Mouse (Mus musculus): ENCODE results near the gene Lrrc58. TPM values are rescaled to one million over a fixed set of nuclear protein-coding genes. Genes with fewer than 3 reads are reported as not detected.
A peak's percentile ranks its signal among the peaks of the same experiment; 100 is the strongest.

Gene Lrrc58
- total RNA-seq, 2 experiments from 2014 or later: 36.5 to 38.3 TPM

DNA sequence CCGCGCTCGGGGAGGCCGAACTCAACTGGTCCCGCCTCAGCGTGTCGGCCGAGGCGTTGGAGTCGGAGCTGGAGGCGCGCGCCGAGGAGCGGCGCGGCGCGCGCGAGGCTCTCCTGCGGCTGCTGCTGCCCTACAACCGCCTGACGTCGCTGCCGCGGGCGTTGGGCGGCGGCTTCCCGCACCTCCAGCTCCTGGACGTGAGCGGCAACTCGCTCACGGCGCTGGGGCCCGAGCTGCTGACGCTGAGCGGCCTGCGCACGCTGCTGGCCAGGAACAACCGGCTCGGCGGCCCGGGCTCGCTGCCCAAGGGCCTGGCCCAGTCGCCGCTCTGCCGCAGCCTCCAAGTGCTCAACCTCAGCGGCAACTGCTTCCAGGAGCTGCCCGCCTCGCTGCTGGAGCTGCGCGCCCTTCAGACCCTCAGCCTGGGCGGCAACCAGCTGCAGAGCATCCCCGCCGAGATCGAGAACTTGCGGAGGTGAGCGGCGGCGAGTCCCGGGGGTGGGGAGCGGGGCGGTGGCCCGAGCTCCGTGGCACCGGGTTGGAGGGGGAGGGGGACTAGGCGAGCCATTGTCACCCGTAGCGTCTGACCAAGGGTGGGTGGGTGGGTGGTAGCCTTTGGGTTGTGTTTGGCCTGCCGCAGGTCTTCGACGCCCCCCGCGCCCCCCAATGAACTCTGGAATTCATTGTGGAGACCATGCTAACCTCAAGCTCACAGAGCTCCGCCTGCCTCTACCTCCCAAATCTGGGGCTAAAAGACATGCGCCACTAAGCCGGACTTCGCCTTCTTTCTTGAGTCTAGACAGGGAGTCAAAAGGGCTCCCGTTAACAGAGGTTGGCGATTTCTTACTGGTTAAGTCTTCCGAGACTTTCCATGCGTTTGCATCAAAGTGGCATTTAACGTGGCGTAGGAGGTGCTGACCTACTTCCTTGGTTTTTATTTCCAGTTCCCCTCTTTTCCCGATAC is 599 bp downstream of the Lrrc58 start:
- DNase-seq: peak; percentile 77

DNA sequence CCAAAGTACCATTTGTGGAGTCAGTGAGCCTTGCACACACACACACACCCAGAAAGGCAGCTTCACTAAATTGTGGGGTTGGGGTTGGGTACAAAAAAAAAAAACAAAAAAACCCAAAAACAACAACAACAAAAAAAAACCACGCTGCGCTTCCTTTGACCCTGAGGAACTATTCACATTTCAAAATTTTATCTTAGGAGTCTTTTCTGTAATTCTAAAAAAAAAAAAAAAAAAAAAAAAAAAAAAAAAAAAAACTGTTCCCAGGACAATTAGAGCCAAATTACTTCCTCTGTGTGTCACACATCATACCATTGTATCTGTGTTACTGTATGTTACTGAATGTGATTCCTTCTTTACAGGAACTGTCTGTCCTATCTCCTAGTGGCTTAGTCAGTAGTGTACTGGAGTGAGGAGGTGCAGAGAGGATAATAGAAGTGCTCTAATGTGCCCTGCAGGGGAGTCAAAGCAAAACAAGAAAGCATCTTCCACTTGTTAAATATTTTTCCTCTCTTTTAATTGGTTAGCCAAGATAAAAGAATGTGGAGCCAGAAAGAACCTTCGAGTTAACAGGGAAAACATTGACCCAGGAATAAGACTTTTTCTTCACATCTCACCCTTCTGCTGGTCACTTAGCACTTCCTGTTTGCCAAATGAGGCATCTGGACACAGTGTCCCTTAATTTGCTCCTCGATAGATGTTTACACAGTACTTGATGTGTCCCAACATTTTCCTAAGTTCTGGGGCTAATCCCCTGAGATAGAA is 1.5 kb downstream of the Lrrc58 start:
- no peak for DNase-seq

DNA sequence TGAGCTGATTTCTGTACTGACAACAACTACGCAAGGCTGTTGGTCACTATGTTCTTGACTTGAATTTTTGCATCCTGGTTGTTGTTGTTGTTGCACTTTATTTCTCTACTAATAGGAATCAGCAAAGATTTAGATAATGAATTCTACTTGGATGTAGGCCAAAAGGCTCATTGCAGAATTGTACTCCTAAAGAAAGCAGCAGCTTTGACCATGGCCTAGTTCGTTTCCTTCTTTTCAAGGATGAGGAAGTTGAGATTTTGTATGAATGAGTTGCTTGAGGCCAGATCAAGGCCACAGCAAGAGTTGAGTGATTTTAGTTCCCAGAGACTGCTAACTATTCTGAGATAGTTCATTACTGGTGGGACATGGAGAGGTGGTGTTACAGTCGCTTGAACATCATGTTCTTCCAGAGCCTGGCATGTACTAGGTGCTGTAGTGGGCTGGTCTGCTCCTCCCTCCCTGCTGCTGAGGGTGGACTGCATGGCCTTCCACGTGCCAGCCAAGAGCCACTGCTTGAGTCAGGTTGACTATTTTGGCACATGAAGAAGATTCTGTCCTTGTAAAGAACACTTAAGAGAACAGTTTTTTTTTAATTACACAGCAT is 3.0 kb downstream of the Lrrc58 start:
- peak; percentile 62 for DNase-seq

DNA sequence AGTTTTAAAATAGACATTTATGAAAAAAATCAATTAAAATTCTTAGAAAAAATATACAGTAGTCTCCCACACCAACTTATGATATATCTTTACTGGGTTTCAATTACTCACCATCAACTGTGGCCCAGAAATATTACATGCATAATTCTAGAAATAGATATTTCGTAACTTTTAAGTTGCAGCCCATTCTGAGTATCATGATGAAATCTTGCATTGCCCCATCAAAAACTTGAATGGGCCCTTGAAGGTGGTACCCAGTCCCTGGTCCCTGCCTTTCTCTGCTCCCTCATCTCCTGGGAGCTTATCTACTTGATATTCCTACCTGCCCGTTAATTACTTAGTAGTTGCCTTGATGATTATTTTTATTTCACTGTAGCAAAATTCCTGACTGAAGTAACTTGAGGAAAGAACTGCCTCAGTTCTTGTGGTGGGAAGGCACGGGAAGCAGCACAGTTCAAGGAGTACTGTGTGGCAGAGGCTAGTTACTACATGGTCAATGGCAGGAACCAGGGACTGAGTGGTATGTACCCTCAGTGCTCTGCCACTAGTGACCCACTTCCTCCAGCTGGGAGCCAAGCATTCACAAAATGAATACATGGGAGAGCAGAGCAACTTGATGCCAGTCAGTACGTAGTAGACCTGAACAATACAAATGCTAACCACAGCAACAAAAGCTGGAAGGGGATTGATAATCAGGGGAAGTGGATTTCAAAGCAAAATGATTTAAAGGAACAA is 6.5 kb downstream of the Lrrc58 start:
- DNase-seq: no peak

- no peak for DNase-seq
These were observed 9.2 kb downstream of the Lrrc58 start for GRCm38 (mm10) chr16:37877406-37877805.

DNA sequence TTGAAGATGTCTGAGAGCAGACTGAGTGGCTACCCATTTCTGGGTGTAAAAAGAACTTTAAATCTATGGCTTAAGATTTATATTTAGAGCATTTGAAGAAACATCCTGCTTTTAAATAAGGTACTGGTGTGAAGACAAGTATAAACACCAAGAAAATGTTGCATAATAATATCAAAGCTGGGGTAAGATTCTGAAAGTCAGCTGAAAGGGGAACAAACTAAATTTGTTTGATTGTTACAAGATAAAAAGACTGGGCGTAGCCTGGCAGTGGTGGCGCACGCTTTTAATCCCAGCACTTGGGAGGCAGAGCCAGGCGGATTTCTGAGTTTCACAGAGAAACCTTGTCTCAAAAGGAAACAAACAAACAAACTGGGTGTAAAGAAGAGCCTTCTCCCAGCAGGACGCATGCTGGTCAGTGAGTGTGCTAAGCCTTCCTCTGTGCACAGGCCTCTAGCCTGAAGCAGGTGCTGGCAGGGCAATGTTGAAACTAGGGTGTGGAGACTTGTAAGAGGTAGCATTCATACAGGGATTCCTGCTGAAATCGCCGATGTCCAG is 10.8 kb downstream of the Lrrc58 start:
- DNase-seq: no peak

- no peak for DNase-seq
These were observed 11.7 kb downstream of the Lrrc58 start for GRCm38 (mm10) chr16:37879750-37880419.

DNA sequence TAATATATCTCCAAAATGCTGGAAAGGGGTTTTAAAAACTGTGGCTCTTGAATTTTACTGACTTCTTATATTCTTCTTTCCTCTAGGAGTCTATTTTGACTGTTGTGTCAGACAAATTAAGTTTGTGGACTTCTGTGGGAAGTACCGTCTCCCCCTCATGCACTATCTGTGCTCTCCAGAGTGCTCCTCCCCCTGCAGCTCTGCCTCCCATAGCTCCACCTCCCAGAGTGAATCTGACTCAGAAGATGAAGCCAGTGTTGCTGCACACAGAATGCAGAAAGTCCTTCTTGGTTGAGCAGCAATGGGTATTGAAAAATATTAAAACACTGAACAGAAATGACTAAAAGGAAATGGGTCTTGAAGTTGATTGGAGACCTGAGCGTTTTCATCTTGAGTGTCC is 13.0 kb downstream of the Lrrc58 start:
- DNase-seq: no peak

GRCm38 (mm10) chr16:37888986-37889385 is 20.8 kb downstream of the Lrrc58 start:
- DNase-seq: no peak

DNA sequence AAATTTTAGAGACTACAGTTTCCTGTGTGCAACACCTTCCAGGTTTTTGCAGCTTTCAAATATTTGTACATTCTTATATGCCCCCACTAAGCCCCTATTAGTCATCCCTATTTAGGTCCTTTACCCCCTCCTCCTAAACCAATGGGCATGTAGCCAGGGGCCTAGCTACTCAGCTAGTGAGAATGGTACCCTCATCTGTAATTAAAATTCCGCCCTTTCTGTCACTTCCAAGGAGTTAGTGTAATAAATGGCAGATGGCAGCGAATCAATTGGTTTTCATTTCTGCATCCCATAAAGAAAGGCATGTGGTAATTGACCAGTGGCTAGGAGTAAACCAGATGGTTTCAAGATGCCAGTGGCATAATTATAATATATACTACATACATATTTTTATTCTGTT is 24.5 kb downstream of the Lrrc58 start:
- DNase-seq: no peak

DNA sequence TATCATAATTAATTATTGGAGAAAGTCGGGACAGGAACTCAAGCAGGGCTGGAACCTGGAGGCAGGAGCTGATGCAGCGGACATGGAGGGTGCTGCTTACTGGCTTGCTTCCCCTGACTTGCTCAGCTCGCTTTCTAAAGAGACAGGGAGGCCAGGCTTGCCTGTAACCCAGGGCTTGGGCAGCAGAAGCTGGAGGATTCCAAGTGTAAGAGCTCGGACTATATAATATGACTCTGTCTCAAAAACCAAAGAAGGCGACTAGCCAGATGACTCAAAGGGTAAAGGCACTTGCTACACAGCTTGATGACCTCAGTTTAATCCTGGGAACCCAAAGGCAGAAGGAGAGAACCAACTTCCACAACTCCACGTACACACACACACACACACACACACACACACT is 25.2 kb downstream of the Lrrc58 start:
- no peak for DNase-seq

GRCm38 (mm10) chr16:37893942-37894341 is 25.8 kb downstream of the Lrrc58 start:
- no peak for DNase-seq

- no peak for DNase-seq
These were observed 30.6 kb downstream of the Lrrc58 start for GRCm38 (mm10) chr16:37898790-37899189.

GRCm38 (mm10) chr16:37899357-37899756 is 31.2 kb downstream of the Lrrc58 start:
- no peak for DNase-seq

GRCm38 (mm10) chr16:37901318-37901717 is 33.1 kb downstream of the Lrrc58 start:
- DNase-seq: no peak

DNA sequence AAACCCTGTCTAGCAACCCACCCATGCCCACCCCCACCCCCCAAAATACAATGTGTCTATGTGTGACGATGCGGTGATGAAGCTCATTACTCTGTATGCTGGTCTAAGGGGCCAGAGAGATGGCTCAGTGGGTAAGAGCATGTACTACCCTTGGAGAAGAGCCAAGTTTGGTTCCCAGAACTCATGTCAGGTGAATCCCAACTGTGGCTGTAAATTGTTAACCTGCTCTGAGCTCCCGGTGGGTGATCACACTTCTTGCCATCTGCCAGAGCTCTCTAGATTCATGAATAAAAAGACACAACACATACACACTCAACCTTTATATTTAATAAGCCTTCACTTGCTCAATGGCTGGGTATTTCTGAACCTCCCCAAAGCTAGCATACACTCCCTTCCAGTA is 38.3 kb downstream of the Lrrc58 start:
- DNase-seq: no peak

- DNase-seq: no peak
These were observed 42.9 kb downstream of the Lrrc58 start for GRCm38 (mm10) chr16:37911086-37911485.

DNA sequence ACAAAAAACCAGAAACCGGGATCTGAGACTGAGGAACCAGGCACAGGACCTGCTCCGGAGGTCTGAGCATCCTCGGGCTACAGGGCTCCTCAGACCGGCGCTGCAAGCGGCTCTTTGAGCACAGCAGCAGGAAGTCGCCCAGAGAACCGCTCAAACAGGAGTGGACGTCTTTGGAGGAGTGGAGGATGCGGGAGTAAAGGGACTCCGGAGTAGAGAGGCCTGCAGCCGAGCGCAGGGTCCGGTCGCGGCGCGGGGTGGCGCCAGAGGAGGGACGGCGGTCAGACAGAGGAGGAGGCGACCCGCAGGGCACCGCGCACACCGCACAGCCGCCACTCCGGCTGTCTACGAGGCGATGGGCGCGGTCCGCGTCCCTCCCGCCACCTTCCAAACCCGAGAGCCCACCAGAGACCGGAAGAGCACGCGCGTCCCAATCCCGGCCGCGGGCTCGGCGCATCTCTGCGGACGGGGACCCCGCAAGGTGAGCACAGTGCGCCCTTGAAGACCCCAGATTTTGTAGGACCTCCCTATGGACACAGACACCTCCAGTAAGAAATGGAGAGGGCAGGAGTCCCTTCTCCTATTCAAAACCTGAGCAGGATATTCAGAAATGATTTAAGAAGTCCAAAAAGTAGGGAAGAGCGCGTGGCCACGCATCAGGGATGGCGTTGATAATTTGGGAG is 48.1 kb downstream of the Lrrc58 start, which contains the start of gene Gpr156:
Gene Gpr156 (plus strand): TSS at position 359 of the 680 bp plus-strand sequence.
- DNase-seq: peak; percentile 17

- no peak for DNase-seq
These were observed 48.6 kb downstream of the Lrrc58 start for GRCm38 (mm10) chr16:37916818-37917201.

GRCm38 (mm10) chr16:37919000-37919399 is 50.8 kb downstream of the Lrrc58 start:
- no peak for DNase-seq

Data from gastrocnemius, postnatal 25 days (tissue).